Mouse (Mus musculus) heart, embryonic 14.5 days (tissue): ENCODE results near the gene Opalin. TPM values are rescaled to one million over a fixed set of nuclear protein-coding genes. Genes with fewer than 3 reads are reported as not detected.

Source experiments
- ATAC-seq: fragments of 200-750 bp; cut with Nextera tagmentation; 2 replicates; pipeline ENCODE4 v1.8.0; 2017; ENCODE audit warnings: low read depth, moderate TSS enrichment; ENCODE audit not compliant: insufficient number of reproducible peaks, insufficient read depth, low FRiP score
- H3K27ac ChIP-seq, 2 experiments: fragments of 200-500 bp in 1 of 2; fragments of 300-500 bp in 1 of 2; sonication (generic) in 1 of 2; replicated peaks in 1 of 2; 2 replicates each; pipeline ENCODE4 v1.5.1; 2012 to 2014; ENCODE audit warnings: low read depth in 2 of 2, low read length in 2 of 2, control low read depth in 1 of 2, mild to moderate bottlenecking in 1 of 2, mixed read lengths in 1 of 2; ENCODE audit not compliant: control insufficient read depth in 1 of 2, insufficient read depth in 1 of 2
- H3K27me3 ChIP-seq: fragments of 300-500 bp; sonication (generic); 2 replicates; pipeline ENCODE4 v1.6.1; 2014; ENCODE audit warnings: mild to moderate bottlenecking, low read length, control low read depth; ENCODE audit not compliant: control insufficient read depth, insufficient read depth
- H3K36me3 ChIP-seq: fragments of 300-500 bp; sonication (generic); 2 replicates; pipeline ENCODE4 v1.6.1; 2014; ENCODE audit warnings: mild to moderate bottlenecking, control low read depth, low read length, mixed read lengths; ENCODE audit not compliant: control insufficient read depth, insufficient read depth
- H3K4me1 ChIP-seq, 2 experiments: fragments of 200-500 bp in 1 of 2; fragments of 300-500 bp in 1 of 2; sonication (generic) in 1 of 2; 2 replicates each; pipeline ENCODE4 v1.6.1; 2012 to 2014; ENCODE audit warnings: low read length in 2 of 2, control low read depth in 1 of 2, mixed read lengths in 1 of 2; ENCODE audit not compliant: control insufficient read depth in 2 of 2, insufficient read depth in 2 of 2
- H3K4me2 ChIP-seq: fragments of 300-500 bp; sonication (generic); 2 replicates; pipeline ENCODE4 v1.6.1; 2014; ENCODE audit warnings: mild to moderate bottlenecking, low read length
- H3K4me3 ChIP-seq, 2 experiments: fragments of 200-500 bp in 1 of 2; fragments of 300-500 bp in 1 of 2; sonication (generic) in 1 of 2; 2 replicates each; pipeline ENCODE4 v1.5.1; 2012 to 2014; ENCODE audit warnings: low read length in 2 of 2, mild to moderate bottlenecking in 2 of 2, control low read depth in 1 of 2, low read depth in 1 of 2, moderate library complexity in 1 of 2; ENCODE audit not compliant: control insufficient read depth in 1 of 2, insufficient read depth in 1 of 2
- H3K9ac ChIP-seq: fragments of 300-500 bp; sonication (generic); 2 replicates; pipeline ENCODE4 v1.6.1; 2014; ENCODE audit warnings: mild to moderate bottlenecking, low read length
- H3K9me3 ChIP-seq: fragments of 300-500 bp; sonication (generic); 2 replicates; pipeline ENCODE4 v1.6.1; 2016; ENCODE audit warnings: low read length, control low read depth; ENCODE audit not compliant: control insufficient read depth
- WGBS: fragments of 180-500 bp; shearing (Covaris S2); extraction: QIAGEN DNeasy Blood & Tissue Kit; methylation state at CpG from one replicate; pipeline ENCODE4 v1.1.7; 2014; 5-methylcytosine and 5-hydroxymethylcytosine counted together
- polyA plus RNA-seq: library from polyadenylated mRNA; unstranded; fragments of >200 nt; fragmentation: Nextera tagmentation; extraction: Ambion mirVana; gene quantifications from 2 replicates; pipeline ENCODE4 v1.2.1, GENCODE M21; 2014

Opalin gene
- 0.14 TPM in 1 of 2 replicates, not detected in the other for polyA plus RNA-seq

DNA sequence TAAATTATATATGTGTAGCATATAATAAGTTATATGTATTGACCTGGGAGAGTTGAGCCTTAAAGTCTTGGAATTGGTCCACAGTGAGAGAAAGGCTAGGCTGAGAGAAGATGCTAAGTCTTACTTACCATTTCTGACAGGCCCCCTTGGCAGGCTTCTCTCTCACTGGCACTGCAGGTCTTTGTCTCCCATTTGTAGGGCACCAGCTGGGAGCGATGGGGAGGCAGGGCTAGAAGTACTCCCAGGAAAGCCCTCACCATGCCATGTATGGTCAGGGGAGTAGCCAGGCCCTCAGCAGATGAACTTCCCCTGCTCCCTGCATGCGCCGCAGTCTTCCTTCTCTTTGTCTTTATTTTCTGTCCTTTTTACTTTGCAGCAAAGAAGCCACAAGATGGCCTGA, at the start of gene Opalin:
TSS of gene Opalin (minus strand) at position 208 of the 400 bp plus-strand sequence.
- Histone ChIP-seq H3K27me3 (no peaks in the 10 kb centered on the region), H3K36me3 (no peaks in the 10 kb centered on the region), H3K4me2 (no peak within 1 kb of the TSS), H3K9ac (no peak within 1 kb of the TSS), H3K27ac (no peak within 1 kb of the TSS), H3K4me1 (peaks cover 5 to 10% of the 10 kb centered on the region in 2 experiments), H3K4me3 (no peak within 1 kb of the TSS), H3K9me3 (no peaks in the 10 kb centered on the region)
- ATAC-seq: no peak
- 82% methylated on average over 3 of the region's 3 CpGs for WGBS

- Histone ChIP-seq H3K4me1 (no peaks in the 10 kb centered on the region), H3K27me3 (no peaks in the 10 kb centered on the region), H3K36me3 (no peaks in the 10 kb centered on the region), H3K9me3 (no peaks in the 10 kb centered on the region), H3K4me3 (no peak overlapping the region), H3K9ac (no peak overlapping the region), H3K27ac (no peak overlapping the region), H3K4me2 (no peak overlapping the region)
- WGBS: 60% methylated on average over 3 of the region's 3 CpGs
- ATAC-seq: no peak
These were observed 46.1 kb upstream of the Opalin start for GRCm38 (mm10) chr19:41123009-41123408.

DNA sequence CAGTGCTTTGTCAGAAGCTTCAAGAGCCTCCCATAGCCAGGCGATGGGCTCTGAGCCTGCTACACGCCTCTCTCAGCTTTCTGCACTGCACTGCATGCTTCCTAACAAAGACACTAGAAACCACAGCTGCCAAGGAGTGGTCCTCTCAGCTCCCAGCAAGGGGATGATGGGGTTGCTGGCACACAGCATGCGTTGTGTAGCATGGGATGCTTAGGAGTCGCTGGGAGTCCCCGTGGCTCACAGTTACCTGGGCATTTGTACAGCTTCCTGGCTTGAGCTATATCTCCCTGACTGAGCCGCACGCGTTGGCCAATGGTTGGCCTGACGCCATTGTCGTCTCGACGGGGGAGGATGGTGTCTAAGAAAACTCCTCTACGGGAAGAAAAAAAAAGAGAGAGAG, 43.0 kb upstream of the Opalin start:
- H3K9ac ChIP-seq: no peak overlapping the region
- WGBS: 74% methylated on average over 13 of the region's 13 CpGs
- H3K4me1 ChIP-seq: no peaks in the 10 kb centered on the region; a peak in 1 of 4 replicates
- H3K27ac ChIP-seq: no peak overlapping the region
- H3K36me3 ChIP-seq: no peaks in the 10 kb centered on the region
- H3K4me3 ChIP-seq: no peak overlapping the region
- no peak for ATAC-seq
- H3K9me3 ChIP-seq: no peaks in the 10 kb centered on the region
- H3K27me3 ChIP-seq: no peaks in the 10 kb centered on the region
- no peak overlapping the region for H3K4me2 ChIP-seq

DNA sequence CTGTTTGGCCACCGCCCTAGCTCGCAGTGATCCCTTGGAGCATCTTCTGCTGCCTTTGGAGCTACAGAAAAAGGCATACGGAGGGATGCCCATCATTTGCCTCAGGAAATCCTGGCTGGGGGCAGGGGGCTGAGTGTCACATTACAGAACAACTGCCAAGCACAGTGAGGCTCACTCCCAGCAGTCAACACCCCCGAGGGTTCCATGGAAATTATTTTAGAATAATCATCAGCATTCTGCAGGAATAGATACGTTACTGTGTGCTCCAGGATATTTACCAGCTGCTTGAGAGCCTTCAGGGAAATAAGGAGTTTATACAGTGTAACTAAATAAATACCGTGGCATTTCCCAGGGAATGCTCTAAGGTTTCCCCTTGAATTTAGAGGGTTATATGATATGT, 41.4 kb upstream of the Opalin start:
- 49% methylated on average over 6 of the region's 6 CpGs for WGBS

DNA sequence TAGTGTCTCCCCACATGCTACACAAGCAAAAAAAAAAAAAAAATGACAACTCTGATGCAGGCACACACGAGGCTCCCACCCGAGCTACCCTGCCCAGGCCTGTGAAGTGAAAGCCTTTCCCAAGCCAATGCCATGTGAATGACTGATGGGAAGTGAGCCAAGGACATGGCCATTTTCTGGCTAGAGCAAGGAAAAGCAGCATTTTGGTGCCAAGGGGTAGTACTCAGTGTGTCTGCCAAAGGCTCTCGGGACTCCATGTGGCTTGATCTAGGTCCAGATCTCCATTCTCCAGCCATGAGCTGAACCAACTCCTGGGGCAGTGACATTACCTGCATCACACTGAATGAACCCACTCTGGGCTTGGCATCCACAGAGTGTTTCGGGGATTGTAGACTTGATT, 40.4 kb upstream of the Opalin start:
- Histone ChIP-seq H3K27me3 (no peaks in the 10 kb centered on the region), H3K4me1 (no peaks in the 10 kb centered on the region; a peak in 1 of 4 replicates), H3K36me3 (no peaks in the 10 kb centered on the region), H3K9ac (no peak overlapping the region), H3K27ac (no peak overlapping the region), H3K4me3 (no peak overlapping the region), H3K4me2 (no peak overlapping the region), H3K9me3 (no peaks in the 10 kb centered on the region)
- ATAC-seq: no peak
- WGBS: 78% methylated on average over 4 of the region's 4 CpGs

More for the DNA sequence above, 41.4 kb upstream of the Opalin start:
- Histone ChIP-seq H3K4me1 (no peaks in the 10 kb centered on the region; a peak in 1 of 4 replicates), H3K4me2 (no peak overlapping the region), H3K36me3 (no peaks in the 10 kb centered on the region), H3K27ac (no peak overlapping the region), H3K9me3 (no peaks in the 10 kb centered on the region), H3K4me3 (no peak overlapping the region), H3K27me3 (no peaks in the 10 kb centered on the region), H3K9ac (no peak overlapping the region)
- no peak for ATAC-seq

DNA sequence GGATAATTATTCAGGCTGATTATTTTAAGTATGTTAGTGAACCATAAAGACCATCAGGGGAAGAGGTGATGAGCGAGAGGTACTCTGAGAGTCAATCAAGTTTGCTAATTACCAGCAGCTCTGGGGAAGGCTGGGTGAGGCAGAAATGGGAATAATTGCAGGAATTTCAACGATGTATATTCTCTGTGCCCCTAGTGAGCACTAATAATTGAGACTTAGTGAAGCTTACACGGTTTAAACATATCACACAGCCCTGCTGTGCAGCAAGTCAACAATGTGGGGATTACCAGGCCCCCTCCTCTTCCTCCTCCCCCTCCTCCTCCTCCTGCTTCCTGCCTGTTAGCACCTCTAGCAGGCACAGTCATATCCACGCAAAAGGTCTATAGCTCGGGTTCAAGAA, 37.7 kb upstream of the Opalin start:
- H3K9ac ChIP-seq: no peak overlapping the region
- no peaks in the 10 kb centered on the region for H3K9me3 ChIP-seq
- no peak overlapping the region for H3K27ac ChIP-seq
- H3K4me3 ChIP-seq: no peak overlapping the region
- no peaks in the 10 kb centered on the region for H3K27me3 ChIP-seq
- no peaks in the 10 kb centered on the region for H3K36me3 ChIP-seq
- no peak for ATAC-seq
- no peak overlapping the region for H3K4me2 ChIP-seq
- H3K4me1 ChIP-seq: no peaks in the 10 kb centered on the region; a peak in 1 of 4 replicates
- 47% methylated on average over 5 of the region's 5 CpGs for WGBS

DNA sequence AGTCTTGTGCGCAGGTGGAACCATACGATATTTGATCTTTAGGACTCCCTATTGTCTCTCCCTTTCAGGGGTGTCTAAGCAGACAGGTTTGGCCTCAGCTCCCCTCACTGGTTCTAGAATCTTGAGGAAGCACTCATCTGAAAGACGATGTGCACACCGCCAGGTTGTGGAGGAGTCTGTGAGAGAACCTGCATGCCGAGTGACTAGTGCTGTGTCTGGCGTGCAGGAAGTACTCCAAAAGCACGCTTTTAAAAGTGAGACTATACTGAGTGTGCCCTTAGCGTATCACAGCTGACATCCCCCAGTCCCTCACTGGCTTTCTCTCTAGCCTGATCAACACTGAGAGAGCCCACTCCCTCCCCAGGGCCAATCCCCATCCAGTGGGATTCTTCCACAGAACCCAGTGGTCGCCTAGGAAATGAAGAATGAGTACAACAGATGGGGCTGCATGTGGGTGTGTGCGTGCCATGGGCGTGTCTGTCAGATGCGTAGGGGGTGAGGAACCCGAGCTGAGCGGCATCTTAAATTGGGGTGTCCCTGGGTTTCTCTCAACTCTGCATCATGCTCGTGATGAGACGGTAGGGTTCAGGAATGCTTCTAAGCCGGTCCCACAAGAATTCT, 37.1 kb upstream of the Opalin start:
- H3K27me3 ChIP-seq: no peaks in the 10 kb centered on the region
- no peak overlapping the region for H3K4me3 ChIP-seq
- no peaks in the 10 kb centered on the region for H3K36me3 ChIP-seq
- no peaks in the 10 kb centered on the region; a peak in 1 of 4 replicates for H3K4me1 ChIP-seq
- no peak overlapping the region for H3K9ac ChIP-seq
- H3K4me2 ChIP-seq: no peak overlapping the region
- no peak for ATAC-seq
- 74% methylated on average over 17 of the region's 17 CpGs for WGBS
- H3K9me3 ChIP-seq: no peaks in the 10 kb centered on the region
- H3K27ac ChIP-seq: no peak overlapping the region

DNA sequence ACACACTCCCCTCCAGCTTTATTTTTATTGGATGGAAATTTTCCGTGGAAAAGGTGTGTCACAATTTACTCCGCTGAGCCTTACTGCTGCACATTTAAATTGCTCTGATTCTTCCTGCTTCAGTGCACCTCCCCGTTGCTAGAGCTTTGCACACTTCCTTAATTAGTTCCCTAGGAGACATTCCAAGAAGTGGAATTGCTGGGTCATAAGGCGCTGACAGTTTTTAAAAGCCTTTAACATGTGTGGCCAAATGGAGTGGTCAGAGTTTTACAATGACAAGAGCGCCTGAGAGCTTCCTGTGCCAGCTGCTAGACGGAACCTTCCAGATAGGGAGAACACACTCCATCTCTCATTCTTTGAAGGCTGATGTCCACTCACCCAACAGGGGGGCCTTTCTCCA, 35.7 kb upstream of the Opalin start:
- WGBS: 41% methylated on average over 6 of the region's 6 CpGs
- no peak for ATAC-seq
- no peaks in the 10 kb centered on the region for H3K9me3 ChIP-seq
- no peaks in the 10 kb centered on the region; a peak in 1 of 4 replicates for H3K4me1 ChIP-seq
- H3K36me3 ChIP-seq: no peaks in the 10 kb centered on the region
- H3K4me2 ChIP-seq: no peak overlapping the region
- no peak overlapping the region for H3K27ac ChIP-seq
- no peaks in the 10 kb centered on the region; the same call in 1 of the 2 replicates for H3K27me3 ChIP-seq
- no peak overlapping the region for H3K9ac ChIP-seq
- H3K4me3 ChIP-seq: no peak overlapping the region
